Mouse (Mus musculus) left cerebral cortex, adult 8-10 months (tissue): Measurements from ENCODE around the gene Gm10377. TPM values are rescaled to one million over a fixed set of nuclear protein-coding genes. Genes with fewer than 3 reads are reported as not detected.
"Not testable (repeated sequence)": the region's sequence is repeated elsewhere in the genome, so short reads cannot be mapped to it uniquely, and the experiment has no call there.

Experiments
- DNase-seq, 2 experiments: peaks; one replicate each; pipeline ENCODE4 v3.0.0; 2022; ENCODE audit warnings: low spot score in 2 of 2
- total RNA-seq, 4 experiments: library from RNA; stranded (reverse); gene quantifications; 2 replicates each; pipeline ENCODE4 v1.2.4; 2022

Gene Gm10377
- total RNA-seq, result not detected

DNA sequence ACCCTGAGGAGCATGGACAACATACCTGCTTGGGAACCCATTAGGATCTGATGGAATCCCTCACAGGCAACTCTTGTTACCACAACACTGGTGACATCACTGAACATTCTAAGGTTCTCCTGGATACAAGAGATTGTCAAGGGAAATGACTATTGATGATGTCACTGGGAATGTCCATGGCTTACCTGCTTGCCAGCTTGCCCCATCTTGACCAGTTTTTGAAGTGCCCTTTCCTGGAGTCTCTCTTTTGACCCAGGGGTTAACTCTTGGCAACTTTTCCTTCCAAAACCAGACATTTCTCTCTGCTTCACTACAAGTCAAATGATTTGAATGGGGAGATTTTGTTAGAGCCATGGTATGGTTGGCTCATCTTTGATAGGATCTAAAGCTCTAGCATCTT lies at the start of gene Gm10377:
Gm10377 (minus strand) TSS at position 101 of the 400 bp plus-strand sequence.
- not testable (repeated sequence) for DNase-seq

DNA sequence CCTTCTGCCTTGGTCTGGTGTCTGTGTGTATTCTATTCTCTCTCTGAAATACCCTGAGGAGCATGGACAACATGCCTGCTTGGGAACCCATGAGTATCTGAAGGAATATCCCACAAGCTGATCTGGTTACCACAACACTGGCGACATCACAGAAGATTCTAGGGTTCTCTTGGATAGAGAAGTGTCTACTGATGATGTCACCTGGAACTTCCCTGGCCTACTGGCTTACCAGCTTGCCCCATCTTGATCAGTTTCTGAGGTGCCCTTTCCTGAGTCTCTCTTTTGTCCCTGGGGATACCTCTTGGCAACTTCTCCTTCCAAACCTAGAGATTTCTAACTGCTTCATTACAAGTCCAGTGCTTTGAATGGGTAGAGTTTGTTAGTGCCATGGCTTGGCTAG lies 29.1 kb downstream of the Gm10377 start, which contains the start of gene Gm3015:
Gm3015 (minus strand) TSS at position 101 of the 400 bp plus-strand sequence.
- not testable (repeated sequence) for DNase-seq

Other genes with a start within 250 kb of the Gm10377 start
- gene Gm17124, start 198.1 kb downstream of the Gm10377 start, total RNA-seq, result not detected
- gene Gm3633, start 156.1 kb downstream of the Gm10377 start, total RNA-seq, result not detected
- not detected for gene Gm10378, start 142.0 kb downstream of the Gm10377 start, total RNA-seq
- not detected for gene Gm3015, start 29.2 kb downstream of the Gm10377 start, total RNA-seq
- gene Gm21977, start 55.5 kb upstream of the Gm10377 start, total RNA-seq, result not detected
- not detected for gene Gm8082, start 195.6 kb upstream of the Gm10377 start, total RNA-seq
- gene Gm10376, start 217.6 kb upstream of the Gm10377 start, total RNA-seq, result not detected